Mouse (Mus musculus): ENCODE measurements around the gene Prop1.

GRCm38 (mm10) chr11:51003296-51003695 is 49.7 kb upstream of the Prop1 start, which contains the start of gene Olfr51:
- TF ChIP-seq GATA1 (IDR thresholded peaks at IDR 0.05; ENCODE audit: borderline replicate concordance, low read length) (no peak), CTCF (IDR thresholded peaks at IDR 0.05; ENCODE audit: low read depth, low read length) (no peak), GATA2 (IDR thresholded peaks at IDR 0.05; ENCODE audit: borderline replicate concordance, low read depth, low read length) (no peak), TAL1 (conservative IDR thresholded peaks at IDR 0.05; ENCODE audit: low read depth, low read length) (no peak), POLR2AphosphoS5 (IDR thresholded peaks at IDR 0.05; ENCODE audit: insufficient replicate concordance, low read depth, low read length) (no peak)

All from G1E (cell line).